Comparison of ENCODE assay signal across 8 mouse cellular contexts in genomic region chr15:99259730-99260252, GRCm38 (mm10). TPM values are rescaled to one million over a fixed set of nuclear protein-coding genes. Genes with fewer than 3 reads are reported as not detected.
DNase-seq lines count a peak whose midpoint lies in the region; ATAC-seq lines count a peak whose summit lies in the region.

No protein-coding gene starts in this region.

- H3K9me3 ChIP-seq in intestine, embryonic 16.5 days (ENCODE audit: control insufficient read depth, low read length) = no peaks in the 10 kb centered on the region
- H3K9me3 ChIP-seq in liver, embryonic 11.5 days (ENCODE audit: control insufficient read depth, low read length) = no peaks in the 10 kb centered on the region
- no peaks in the 10 kb centered on the region for H3K9me3 ChIP-seq in stomach, embryonic 15.5 days

- H3K4me2 ChIP-seq in intestine, embryonic 16.5 days (ENCODE audit: low read depth, low read length) = peak overlapping the region; percentile 49
- peak overlapping the region; percentile 81 for H3K4me2 ChIP-seq in liver, embryonic 11.5 days
- H3K4me2 ChIP-seq in stomach, embryonic 15.5 days = peak overlapping the region; percentile 51

- H3K36me3 ChIP-seq in intestine, embryonic 16.5 days (ENCODE audit: control insufficient read depth, insufficient read depth, low read length) = no peaks in the 10 kb centered on the region
- H3K36me3 ChIP-seq in liver, embryonic 11.5 days (ENCODE audit: control insufficient read depth, insufficient read depth, low read length) = no peaks in the 10 kb centered on the region
- H3K36me3 ChIP-seq in stomach, embryonic 15.5 days = no peaks in the 10 kb centered on the region

- peak overlapping the region; percentile 36 for H3K9ac ChIP-seq in intestine, embryonic 16.5 days (ENCODE audit: low read depth, low read length)
- no peak overlapping the region for H3K9ac ChIP-seq in liver, embryonic 11.5 days (ENCODE audit: low read depth, low read length)
- H3K9ac ChIP-seq in stomach, embryonic 15.5 days = no peak overlapping the region

- peak overlapping the region; percentile 66 for H3K27ac ChIP-seq in intestine, embryonic 16.5 days (ENCODE audit: low read length)
- H3K27ac ChIP-seq in liver, embryonic 11.5 days (ENCODE audit: low read depth, low read length) = no peak overlapping the region; the same call in 1 of the 2 replicates
- peak overlapping the region; percentile 33 for H3K27ac ChIP-seq in stomach, embryonic 15.5 days

- H3K4me3 ChIP-seq in intestine, embryonic 16.5 days (ENCODE audit: low read length) = peak overlapping the region; percentile 17
- peak overlapping the region; percentile 40 for H3K4me3 ChIP-seq in liver, embryonic 11.5 days (ENCODE audit: low read depth, low read length)
- H3K4me3 ChIP-seq in stomach, embryonic 15.5 days (replicated peaks) = peak overlapping the region; percentile 25

- peak; percentile 36 for ATAC-seq in frontal cortex, adult (ENCODE audit: low TSS enrichment)
- ATAC-seq in intestine, embryonic 16.5 days = peak; percentile 74
- ATAC-seq in liver, embryonic 11.5 days (replicated peaks; ENCODE audit: low FRiP score) = peak; percentile 71
- ATAC-seq in stomach, embryonic 15.5 days (ENCODE audit: insufficient read depth, low FRiP score, low read depth) = peak; percentile 65; the same call in 1 of the 2 replicates

- H3K27me3 ChIP-seq in intestine, embryonic 16.5 days (replicated peaks; ENCODE audit: control insufficient read depth, insufficient read depth, low read length) = no peaks in the 10 kb centered on the region
- H3K27me3 ChIP-seq in liver, embryonic 11.5 days (replicated peaks; ENCODE audit: control insufficient read depth, insufficient read depth, low read length) = no peaks in the 10 kb centered on the region
- no peaks in the 10 kb centered on the region for H3K27me3 ChIP-seq in stomach, embryonic 15.5 days (replicated peaks)

- peaks cover 6% of the 10 kb centered on the region for H3K4me1 ChIP-seq in intestine, embryonic 16.5 days (ENCODE audit: control insufficient read depth, insufficient read depth, low read length)
- H3K4me1 ChIP-seq in liver, embryonic 11.5 days (replicated peaks; ENCODE audit: control insufficient read depth, insufficient read depth, low read length) = peaks cover 4% of the 10 kb centered on the region
- H3K4me1 ChIP-seq in stomach, embryonic 15.5 days = no peaks in the 10 kb centered on the region

- under 1% methylated on average over 7 of the region's 10 CpGs for WGBS in intestine, embryonic 16.5 days
- 1% methylated on average over 8 of the region's 10 CpGs for WGBS in liver, embryonic 11.5 days
- 2% methylated on average over 7 of the region's 10 CpGs for WGBS in stomach, embryonic 15.5 days

- no peak for DNase-seq in frontal cortex, postnatal 25 days (ENCODE audit: low spot score in 2 of 2)
- DNase-seq in embryo, embryonic 11.5 days (ENCODE audit: low read depth, low spot score) = peak; percentile 54
- peak; percentile 90 for DNase-seq in gonadal fat pad, adult 2 months (ENCODE audit: low read depth)
- DNase-seq in liver, embryonic 11.5 days (ENCODE audit: low spot score) = peak; percentile 77
- DNase-seq in monocyte, adult 2 months (ENCODE audit: low read depth in 1 of 2, low spot score in 2 of 2) = peak; percentile 32 to 42

RNA-seq across cellular contexts. Expression of gene Mcrs1, which starts 8.0 kb away (rescaled TPM):
- 69.8 and 80.5 TPM in 2 replicates for polyA plus RNA-seq in gonadal fat pad, adult 2 months (2012; rRNA removed)
- polyA plus RNA-seq in intestine, embryonic 16.5 days (2015; fragmentation: Nextera tagmentation; extraction: Ambion mirVana) = 124 and 128 TPM in 2 replicates
- 113 and 123 TPM in 2 replicates for polyA plus RNA-seq in liver, embryonic 11.5 days (2014; fragmentation: Nextera tagmentation; extraction: Ambion mirVana)
- 107 and 122 TPM in 2 replicates for polyA plus RNA-seq in stomach, embryonic 15.5 days (2015; fragmentation: Nextera tagmentation; extraction: Ambion mirVana)

RNA-seq across cellular contexts. Expression of gene Prpf40b, which starts 35.1 kb away (rescaled TPM):
- 70.0 and 72.1 TPM in 2 replicates for polyA plus RNA-seq in gonadal fat pad, adult 2 months (2012; rRNA removed)
- 29.8 and 34.8 TPM in 2 replicates for polyA plus RNA-seq in intestine, embryonic 16.5 days (2015; fragmentation: Nextera tagmentation; extraction: Ambion mirVana)
- 27.7 and 30.5 TPM in 2 replicates for polyA plus RNA-seq in liver, embryonic 11.5 days (2014; fragmentation: Nextera tagmentation; extraction: Ambion mirVana)
- polyA plus RNA-seq in stomach, embryonic 15.5 days (2015; fragmentation: Nextera tagmentation; extraction: Ambion mirVana) = 42.8 and 46.3 TPM in 2 replicates

RNA-seq across cellular contexts. Expression of gene Kcnh3, which starts 35.1 kb away (rescaled TPM):
- polyA plus RNA-seq in gonadal fat pad, adult 2 months (2012; rRNA removed) = 51.8 and 55.4 TPM in 2 replicates
- polyA plus RNA-seq in intestine, embryonic 16.5 days (2015; fragmentation: Nextera tagmentation; extraction: Ambion mirVana) = 0.39 and 0.56 TPM in 2 replicates
- polyA plus RNA-seq in liver, embryonic 11.5 days (2014; fragmentation: Nextera tagmentation; extraction: Ambion mirVana) = 0.15 TPM in 1 of 2 replicates, not detected in the other
- polyA plus RNA-seq in stomach, embryonic 15.5 days (2015; fragmentation: Nextera tagmentation; extraction: Ambion mirVana) = 0.77 and 1.2 TPM in 2 replicates

RNA-seq across cellular contexts. Expression of gene Fam186b, which starts 35.9 kb away (rescaled TPM):
- polyA plus RNA-seq in gonadal fat pad, adult 2 months (2012; rRNA removed) = 0.24 and 0.35 TPM in 2 replicates
- polyA plus RNA-seq in intestine, embryonic 16.5 days (2015; fragmentation: Nextera tagmentation; extraction: Ambion mirVana) = 0.24 TPM in 1 of 2 replicates, not detected in the other
- 0.08 and 0.09 TPM in 2 replicates for polyA plus RNA-seq in liver, embryonic 11.5 days (2014; fragmentation: Nextera tagmentation; extraction: Ambion mirVana)
- 0.06 and 0.23 TPM in 2 replicates for polyA plus RNA-seq in stomach, embryonic 15.5 days (2015; fragmentation: Nextera tagmentation; extraction: Ambion mirVana)

Comparison
In these comparisons a context has a peak if more than half of its experiments do, and no peak if none do; other contexts are left out.
1. DNase-seq: peak in embryo, embryonic 11.5 days (single experiment), gonadal fat pad, adult 2 months (single experiment), liver, embryonic 11.5 days (single experiment) and monocyte, adult 2 months (2 of 2); none in frontal cortex, postnatal 25 days (0 of 2).
2. RNA of gene Kcnh3, which starts 35.1 kb away (polyA plus RNA-seq): 51.8 to 55.4 TPM in gonadal fat pad, adult 2 months; 0.77 to 1.2 TPM in stomach, embryonic 15.5 days, 0.39 to 0.56 TPM in intestine, embryonic 16.5 days and 0.15 TPM in liver, embryonic 11.5 days; every median in the first group is over 10 times any median in the second.
3. Peak in every context shown above with its lines, with median percentiles within 50 percentile points of each other: ATAC-seq, H3K4me2 ChIP-seq and H3K4me3 ChIP-seq.